Mouse (Mus musculus) cerebellum, adult 18-20 months (tissue): Measurements from ENCODE around the gene Dnajc15.
"Not testable (repeated sequence)": the region's sequence is repeated elsewhere in the genome, so short reads cannot be mapped to it uniquely, and the experiment has no call there.

Experiments used
- DNase-seq, 2 experiments: peaks; one replicate each; pipeline ENCODE4 v3.0.0; 2021

Dnajc15 gene

DNA sequence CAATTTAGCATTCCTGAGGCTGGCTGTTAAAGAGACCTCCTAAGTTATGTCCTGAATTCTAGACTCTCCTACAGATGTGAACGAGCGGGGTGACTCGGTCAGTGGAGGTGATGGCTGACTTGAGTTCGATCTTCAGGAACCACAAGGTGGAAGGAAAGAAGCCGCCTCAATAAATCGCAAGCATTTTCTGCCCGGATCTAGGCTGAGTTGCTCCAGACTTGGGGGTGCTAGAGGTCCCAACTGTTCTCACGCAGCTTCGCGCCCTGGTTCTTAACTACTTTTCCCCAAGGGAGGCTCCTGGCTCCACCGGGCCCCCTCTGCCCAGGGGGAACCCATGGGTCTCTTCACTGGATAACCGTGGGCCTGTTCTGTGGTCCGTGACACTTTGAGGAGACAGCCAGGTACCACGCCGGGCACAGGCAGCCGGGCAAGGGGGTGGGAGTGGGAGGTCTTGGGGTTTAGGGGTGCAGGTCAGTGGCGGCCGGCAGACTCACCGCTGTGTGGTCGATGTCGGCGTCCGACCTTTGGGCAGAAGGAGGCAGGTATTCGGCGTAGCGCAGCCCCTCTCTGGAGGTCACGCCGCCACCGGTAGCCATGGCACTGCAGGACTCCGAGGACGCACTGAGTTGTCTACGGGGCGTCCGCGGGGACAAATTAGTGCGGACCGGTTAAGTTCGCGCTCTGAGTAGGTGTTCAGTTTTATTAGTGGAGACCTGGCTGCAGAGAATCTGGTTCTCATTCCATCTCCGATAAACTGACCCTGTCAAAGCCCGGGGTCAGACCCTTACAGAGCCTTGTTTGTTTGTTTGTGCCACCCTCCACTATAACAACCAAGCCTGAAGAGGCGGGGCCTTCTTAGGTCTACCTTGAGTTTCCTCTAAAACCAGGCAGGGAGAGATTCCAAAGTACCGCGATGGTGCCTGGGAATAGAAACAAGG, at the start of gene Dnajc15:
Gene Dnajc15 (minus strand): TSS at position 822 of the 938 bp plus-strand sequence.
- DNase-seq, result peak; percentile 76 to 92

DNA sequence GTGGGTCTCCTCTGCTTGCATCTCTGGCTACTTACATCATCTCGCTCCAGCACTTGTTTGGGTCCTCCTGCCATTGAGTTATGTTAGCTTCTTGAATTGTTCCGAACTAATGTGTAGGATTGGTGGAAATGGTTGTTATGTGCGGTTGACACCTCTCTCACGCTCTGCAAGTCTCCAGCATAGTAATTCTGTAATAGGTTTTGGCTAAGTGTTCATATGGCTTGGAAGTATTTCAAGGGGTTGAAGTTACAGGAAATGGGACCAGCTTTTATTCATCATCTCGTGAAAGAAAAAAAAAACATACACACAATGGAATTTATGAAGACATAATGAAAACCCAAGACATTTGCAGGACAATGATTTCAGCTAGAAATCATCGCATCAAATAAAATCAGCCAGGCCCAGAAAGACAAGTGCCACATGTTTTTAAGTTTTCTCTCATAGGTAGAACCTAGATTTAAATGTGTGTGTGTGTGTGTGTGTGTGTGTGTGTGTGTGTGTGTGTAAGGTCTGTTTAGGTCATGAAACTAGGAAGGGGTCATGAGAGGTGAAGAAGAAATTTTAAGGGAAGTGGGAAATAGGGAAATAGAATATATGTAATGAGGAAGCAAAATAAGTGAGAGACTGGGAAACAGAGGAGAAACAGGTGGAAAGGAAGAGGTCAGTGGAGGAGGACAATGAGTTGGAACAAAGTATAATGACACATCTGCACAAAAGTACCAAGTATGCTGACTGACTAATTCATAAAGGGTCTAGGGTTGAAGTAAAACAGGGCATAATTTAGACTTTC, 48.3 kb upstream of the Dnajc15 start:
- DNase-seq, result no peak

DNA sequence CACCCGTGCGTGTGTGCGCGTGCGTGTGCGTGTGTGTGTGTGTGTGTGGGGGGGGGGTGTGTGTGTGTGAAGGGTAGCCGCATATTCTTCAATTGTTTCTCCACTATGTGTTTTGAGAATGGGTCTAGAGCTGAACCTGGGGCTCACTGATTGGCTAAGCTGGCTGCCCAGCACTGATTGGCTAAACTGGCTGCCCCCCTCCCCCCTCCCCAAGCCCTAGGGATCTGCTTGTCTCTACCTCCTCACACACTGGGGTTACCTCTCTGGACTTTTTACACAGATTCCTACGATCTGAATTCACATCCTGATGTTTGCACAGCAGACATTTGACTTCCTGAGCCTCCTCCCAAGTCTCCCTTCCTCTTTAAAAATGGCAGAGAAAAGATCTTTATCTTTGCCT, 46.7 kb upstream of the Dnajc15 start:
- DNase-seq, result no peak

DNA sequence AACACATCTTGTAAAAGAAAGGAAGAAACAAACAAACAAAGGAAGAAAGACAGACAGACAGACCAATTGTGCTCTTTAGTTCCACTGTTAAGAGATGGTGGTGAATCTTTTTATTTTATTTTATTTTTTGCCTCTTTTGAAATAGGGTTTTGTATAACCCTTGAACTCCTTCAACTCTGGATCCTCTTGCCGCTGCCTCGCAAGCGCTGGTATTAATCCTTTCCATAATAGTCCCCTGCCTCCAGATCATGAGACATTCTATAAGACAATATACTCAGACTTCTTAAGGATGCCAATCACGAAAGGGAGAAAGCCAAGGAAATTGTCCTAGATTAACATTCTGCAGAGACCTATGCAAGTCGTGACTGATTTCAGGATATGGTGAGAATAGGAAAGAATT, 40.9 kb upstream of the Dnajc15 start:
- DNase-seq, result no peak

DNA sequence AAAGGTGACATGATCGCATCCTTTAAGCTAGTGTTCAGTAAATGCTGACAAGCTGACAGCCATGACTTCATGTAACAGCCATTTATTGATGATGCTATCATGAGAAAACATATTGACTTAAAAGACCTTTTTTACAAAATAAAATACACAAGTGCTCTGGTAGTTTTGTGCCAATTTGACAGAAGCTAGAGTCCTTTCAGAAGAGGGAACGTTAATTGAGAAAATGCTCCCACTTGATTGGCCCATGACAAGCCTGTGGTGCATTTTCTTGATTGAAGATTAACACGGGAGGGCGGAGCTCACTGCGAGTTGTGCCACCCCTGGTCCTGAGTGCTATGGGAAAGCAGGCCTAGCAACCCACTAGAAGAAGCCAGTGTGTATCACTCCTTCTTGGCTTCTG, 31.7 kb upstream of the Dnajc15 start:
- no peak for DNase-seq

DNA sequence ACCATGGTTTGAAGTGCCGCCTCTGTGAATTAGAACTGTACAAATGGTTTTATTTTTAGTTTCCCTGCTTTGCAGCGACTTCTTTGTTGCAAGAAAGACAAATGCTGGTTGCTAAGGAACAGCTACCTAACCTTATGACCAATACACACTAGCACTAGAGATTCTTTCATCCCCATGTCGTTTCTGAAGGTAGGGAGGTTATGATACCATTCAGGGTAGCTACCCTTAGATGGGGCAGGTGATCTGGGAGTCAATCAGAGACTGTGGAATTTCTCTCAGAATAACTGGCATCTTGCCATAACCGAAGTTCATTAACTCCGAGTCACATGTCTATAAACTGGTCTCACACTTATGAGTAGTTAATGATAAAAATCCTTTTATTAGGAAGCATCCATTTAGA, 30.5 kb upstream of the Dnajc15 start:
- DNase-seq, result no peak

DNA sequence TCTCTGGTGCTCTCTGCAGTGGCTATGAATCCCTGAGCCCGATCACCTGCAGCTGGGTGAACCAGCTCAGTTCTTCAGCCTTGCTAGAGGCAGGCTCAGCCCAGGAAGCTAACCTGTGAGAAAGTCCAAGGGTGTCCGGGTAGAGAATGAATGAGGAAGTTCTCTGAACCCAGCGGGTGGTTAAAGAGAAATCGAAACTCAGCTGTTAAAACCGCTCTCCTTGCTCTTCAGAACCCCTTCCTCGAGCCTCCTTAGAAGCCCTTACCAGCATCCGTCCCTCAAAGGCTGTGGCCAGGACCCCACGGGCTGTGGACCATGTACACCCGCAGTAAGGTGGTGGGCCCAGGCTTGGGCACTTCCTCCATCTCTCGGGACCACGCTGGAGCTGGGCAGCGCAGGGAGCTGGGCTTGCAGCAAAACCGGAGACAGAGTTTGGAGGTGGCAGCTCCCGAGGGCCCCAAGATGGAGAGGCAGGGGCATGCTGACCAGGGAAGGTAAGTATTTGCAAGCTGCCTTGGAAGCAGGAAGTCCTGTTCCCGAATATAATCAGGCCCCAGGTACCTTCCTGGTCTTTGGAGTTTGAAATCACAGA, 29.3 kb upstream of the Dnajc15 start, which contains the start of gene Epsti1:
Gene Epsti1 (plus strand): TSS at position 69 of the 592 bp plus-strand sequence.
- DNase-seq, result no peak

DNA sequence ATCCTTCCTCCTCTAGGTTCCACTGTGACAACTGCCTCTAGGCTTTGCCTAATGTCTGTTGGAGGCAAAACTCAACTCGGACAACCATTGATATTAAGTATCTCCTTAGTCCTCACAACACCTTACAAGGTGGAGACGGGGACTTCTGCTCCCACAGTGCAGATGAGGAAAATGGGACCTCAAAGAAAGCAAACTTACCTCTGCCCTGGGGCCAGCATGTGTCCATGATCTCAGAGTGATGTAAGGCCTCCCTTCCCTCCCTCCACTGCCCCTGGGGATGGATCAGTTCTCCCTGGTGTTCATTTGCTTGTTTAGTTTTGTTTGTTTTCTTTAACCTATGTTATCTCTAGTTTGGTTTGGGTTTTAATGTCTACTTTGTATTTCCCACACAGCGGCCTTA, 27.6 kb upstream of the Dnajc15 start:
- DNase-seq, result no peak

DNA sequence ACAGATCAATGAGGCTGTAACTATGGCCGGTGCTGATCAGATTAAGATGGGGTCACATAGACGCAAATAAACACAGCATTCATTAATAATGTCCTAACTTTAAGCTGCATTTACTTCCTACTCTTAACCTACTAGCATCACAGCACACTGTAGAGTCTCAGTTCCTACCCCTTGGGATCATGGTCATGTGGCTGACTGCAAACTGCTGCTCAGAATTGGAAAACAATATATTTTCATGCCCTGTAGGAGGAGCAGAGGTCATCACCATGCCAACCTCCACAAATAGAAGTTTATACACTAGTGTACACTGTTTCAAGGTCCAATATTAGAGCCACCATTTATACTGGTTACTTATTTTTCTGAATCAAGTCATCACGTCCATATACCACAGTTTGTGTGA, 21.0 kb upstream of the Dnajc15 start:
- DNase-seq, result no peak

DNA sequence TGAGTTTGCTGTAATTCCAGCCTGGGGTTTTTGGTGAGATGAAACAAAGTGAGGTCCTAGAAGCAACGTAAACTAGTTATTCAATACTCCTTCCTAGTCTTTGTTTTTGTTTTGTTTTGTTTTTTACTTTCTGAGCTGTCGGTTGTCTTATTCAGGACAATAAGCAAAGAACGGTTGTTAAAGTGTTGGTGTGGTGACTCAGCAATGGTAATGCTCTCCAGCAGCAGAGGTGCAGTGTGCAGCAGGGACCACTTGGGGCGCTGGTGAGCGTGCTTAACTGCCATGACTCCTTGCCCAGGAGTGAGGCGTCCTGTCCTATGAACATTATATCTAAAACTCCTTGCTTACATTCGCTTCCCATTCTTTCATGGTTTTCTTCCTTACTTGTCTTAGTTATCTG, 15.0 kb upstream of the Dnajc15 start:
- DNase-seq, result no peak

DNA sequence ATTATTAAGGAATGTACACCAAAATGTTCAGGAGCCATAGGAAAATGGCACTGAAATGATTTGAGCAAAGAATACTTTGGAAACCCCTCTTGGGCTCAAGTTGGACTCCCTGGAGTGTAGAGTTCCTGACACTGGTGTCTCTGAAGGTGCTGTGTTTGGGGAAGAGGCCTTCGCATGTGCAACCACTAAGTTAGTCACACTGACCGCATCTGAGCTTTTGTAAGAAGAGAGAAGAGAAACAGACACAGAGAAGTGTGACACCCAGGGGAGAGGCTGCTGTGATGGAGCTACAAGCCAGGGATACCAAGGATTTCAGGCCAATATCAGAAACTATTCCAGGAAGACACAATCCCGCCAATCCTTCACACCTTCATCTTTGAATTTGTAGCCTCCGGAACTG, 12.0 kb upstream of the Dnajc15 start:
- DNase-seq, result no peak

DNA sequence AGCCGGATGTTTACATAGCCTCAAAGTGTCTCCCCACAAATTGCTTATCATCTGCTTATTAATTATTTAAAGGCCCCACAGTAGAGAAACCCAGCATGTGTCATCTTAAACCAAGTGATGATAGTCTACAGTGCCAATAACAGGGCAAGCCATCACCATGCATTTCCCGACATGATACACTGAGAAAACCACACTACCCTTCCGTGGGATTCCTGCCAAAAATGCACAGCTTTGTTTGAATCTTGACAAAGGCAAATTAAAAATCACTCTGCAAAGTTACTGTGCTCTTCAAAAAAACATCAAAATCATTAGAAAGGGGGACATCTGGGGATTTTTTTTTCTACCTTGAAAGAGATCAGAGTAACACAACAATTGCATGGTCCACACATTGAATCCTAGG, 11.5 kb upstream of the Dnajc15 start:
- no peak for DNase-seq

DNA sequence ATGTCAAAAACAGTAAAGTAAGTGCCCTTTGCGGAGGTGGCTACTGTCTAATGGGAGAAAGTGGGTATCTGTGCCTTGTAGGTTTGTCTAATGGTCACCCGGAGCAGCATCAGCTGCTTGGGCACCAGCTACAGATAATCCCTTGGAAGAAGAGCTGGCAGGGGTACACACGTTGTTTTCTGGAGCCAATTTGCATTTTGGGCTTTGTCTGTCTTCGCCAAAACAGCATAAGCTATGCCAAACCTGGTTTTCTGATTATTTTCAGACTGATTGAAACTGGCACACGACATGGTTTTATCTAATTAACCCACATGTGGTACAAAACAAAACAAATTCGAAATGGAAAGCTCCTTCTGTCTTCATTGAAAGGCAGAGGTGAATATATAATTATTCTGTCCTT, 7.7 kb upstream of the Dnajc15 start:
- peak; percentile 16 to 17 for DNase-seq

DNA sequence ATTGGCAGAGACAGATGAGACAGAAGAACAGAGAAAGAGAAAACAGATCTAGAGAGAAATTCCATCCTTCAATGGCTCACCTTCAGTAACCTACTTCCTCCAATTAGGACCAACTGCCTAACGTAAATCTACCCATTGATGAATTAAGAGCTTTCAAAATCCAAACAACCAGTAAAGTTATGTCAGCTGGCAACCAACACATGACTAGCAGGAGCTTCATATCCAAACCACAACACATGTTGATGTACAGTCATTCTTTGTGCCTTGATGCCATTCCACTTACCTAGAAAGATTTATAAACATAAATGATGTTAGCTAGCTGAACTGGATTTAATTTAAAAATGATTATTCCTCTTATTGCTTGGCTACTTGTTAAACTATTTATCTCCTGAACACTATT, 7.1 kb upstream of the Dnajc15 start:
- DNase-seq, result no peak

DNA sequence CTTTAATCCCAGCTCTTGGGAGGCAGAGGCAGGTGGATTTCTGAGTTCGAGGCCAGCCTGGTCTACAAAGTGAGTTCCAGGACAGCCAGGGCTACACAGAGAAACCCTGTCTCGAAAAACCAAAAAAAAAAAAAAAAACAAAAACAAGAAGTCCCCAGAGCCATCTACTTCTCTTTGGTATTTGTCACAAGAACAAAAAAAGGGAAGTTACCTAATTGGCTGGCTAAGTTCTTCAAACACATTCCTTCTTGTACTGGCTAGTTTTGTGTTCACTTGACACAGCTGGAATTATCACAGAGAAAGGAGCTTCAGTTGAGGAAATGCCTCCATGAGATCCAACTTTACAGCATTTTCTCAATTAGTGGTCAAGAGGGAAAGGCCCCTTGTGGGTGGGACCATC, 3.0 kb upstream of the Dnajc15 start:
- DNase-seq, result not testable (repeated sequence)

DNA sequence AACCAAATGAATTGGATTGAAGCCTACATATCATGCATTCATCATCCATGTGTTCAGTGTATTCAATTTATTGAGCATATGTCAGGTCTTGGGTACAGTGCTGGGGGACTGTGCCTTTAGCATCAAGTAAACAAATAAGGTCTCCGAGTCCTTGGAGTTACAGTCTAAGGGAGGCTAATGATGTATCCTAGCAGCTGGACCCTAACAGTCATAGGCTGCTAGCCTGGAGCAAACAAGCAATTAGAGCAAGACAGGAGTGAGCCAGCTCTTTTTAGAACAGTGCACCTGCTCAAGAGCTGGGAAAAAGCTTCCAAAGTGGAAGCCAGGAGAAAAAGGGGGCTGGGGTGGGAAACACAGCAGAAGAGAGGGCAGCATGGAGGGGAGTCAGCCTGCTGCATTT, 1.3 kb upstream of the Dnajc15 start:
- no peak for DNase-seq

DNA sequence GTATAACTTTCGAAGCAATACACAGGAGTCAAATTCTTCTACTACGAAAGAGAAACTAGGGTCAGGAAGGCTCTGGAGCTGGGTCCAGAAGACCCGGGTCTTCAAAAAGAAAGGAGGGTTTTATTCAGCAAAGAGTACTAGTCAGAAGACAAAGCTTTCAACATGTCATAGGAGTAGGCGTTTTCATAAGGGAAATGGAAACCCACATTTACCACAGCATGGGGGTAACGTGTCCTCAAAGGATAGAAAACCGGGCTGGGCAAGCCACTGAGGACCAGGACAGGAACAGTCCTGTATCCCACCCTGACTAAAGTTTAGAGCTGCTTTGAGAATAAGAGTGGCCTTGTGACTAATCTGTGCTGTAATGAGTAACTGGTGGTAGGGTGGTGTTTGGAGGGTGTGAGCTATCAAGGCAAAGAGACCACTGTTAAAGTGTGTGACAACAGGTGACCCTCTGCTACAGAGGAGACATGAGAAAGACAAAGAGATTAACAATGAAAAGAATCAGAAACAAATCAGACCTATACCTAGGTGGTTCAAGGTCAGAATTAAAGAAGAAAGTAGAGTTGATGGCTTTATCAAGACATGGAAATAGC, 3.4 kb downstream of the Dnajc15 start:
- DNase-seq, result no peak

DNA sequence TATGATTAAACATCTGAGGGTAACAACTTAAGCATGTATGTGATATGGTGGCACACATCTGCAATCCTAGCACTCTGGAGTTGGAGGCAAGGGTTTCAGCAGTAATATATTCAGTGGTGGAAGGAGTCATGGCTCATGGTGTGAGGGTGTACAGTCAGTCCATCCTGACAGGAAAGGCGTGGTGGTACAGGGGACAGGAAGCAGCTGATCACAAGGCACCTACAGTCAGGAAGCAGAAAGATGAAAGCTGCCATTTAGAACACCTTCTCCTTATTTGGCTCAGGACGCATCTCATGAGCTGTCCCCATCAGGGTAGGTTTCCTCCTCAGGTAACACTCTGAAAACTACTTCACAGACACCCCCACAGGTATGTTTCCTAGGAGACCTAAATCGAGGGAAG, 4.0 kb downstream of the Dnajc15 start:
- DNase-seq, result no peak

DNA sequence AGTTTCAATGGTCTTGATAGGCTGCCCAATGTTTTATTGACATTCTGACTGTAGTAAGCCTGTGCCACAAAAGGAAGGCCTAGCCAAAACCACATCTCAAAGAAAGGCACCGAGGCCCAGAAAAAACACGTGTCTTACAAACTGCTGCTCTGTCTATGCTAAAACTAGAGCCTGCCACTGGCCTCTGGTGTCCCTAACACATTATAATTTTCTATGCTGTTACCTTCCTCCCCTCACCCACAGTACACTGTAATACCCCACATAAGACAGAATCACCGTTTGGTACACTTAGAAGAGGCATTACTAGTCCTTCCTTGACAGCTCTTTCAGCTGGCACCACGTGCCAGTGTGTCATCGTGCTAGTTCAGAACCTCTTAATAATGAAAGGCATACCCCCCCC, 7.3 kb downstream of the Dnajc15 start:
- DNase-seq, result no peak

DNA sequence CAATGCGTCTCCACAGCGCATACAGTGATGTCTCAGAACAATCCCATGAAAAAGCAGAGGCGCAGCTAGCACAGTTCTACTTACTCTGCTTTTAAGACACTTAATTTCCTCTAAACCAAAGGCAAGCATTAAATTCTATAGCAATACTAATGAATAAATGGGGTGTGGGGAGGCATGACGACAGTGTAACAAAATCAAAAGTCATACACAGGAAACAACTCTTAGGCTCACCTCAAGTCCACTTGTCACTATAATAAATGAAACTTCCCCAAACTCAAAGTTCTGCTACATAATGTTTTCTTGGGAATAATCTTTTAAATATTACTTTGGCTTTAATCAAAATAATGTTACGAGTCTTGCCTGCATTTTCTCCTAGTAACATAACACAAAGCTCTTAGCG, 10.4 kb downstream of the Dnajc15 start:
- DNase-seq, result no peak

DNA sequence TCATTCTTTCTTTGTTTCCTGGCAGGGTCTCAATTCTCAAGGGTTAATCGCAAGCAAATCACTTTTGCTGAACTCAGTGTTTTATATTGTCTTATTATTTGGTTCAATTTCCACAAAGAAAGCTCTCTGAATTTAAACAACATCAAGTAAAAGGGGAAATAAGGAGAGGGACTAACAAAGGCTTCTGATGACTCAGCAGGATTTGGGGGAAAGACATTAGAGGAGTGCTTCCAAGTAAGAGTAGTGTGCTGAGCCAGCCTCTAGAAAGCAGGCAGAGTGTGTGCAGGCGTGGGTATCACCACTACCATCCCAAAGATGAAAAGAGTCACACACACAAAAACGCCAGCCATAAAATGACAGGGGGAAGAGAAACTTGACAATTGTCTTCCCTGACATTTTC, 10.9 kb downstream of the Dnajc15 start:
- no peak for DNase-seq

DNA sequence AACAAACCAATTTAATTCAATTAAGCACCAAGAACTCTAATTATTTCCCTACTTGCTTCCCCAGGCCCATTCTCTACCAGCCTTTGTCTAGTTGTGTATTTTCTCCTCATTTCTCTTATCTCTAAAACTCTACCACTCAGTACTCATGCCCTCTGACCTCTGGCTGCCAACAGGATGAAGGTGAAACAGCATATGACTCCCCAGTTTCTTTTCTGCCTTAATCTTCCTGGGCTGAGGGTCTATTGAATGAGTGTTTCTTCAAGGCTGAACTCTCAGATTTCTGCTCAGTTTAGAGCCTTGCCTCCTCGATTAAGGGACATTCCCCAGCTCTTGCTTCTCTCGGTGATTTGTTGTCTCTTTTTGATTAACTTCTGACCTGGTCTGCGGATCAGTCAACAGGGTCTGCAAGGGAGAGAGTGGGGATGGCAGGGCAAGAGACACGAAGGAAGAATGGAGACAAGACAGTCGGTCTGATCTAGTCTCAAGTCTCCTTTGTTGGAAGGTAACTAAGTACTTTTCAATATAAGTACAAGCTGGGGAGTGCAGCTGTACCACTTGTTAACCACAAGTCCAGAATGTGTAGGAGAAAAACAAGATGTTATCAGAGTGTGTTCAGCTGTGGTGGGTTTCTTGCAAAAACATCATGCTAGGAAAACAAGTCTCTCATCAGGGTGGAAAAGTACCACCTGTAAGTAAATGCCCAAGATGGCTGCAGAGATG, 13.9 kb downstream of the Dnajc15 start:
- DNase-seq, result no peak

DNA sequence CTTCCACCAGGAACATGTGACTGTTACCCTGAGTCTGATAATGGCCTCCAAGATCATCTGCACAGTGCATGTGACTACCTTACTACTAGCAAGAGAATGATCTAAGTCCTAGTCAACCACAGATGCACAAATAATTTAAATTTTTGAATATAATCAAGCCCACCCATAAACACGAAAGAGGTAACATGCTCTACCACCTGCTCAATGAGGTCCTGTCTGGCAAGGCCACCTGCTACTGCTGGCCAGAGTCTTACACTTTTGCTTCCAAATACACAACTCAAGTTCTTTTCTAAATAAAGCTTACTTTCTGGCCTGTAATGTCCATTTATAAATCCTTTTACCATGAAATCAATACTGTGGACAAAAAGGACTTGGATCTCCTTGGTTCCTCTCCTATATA, 15.0 kb downstream of the Dnajc15 start:
- DNase-seq, result no peak
